9 mouse cellular contexts compared by ENCODE assay signal in genomic region chr16:78563093-78563971, GRCm38 (mm10). TPM values are rescaled to one million over a fixed set of nuclear protein-coding genes. Genes with fewer than 3 reads are reported as not detected.
A peak's percentile ranks its signal among the peaks of the same experiment; 100 is the strongest.
DNase-seq lines count a peak whose midpoint lies in the region; ATAC-seq lines count a peak whose summit lies in the region.
"Had no signal": no experiment of that assay in that cellular context is flagged by ENCODE, and none has a peak within 500 bp of the region (broad histone marks: within the 10 kb centered on the region; RNA-seq: fewer than 3 reads in every experiment).

No protein-coding gene starts in this region.

- peak; percentile 72 to 78 for ATAC-seq in hematopoietic stem cell, adult 5-6 weeks (replicated peaks in 1 of 2; ENCODE audit: insufficient read depth in 1 of 2, low FRiP score in 2 of 2, low TSS enrichment in 1 of 2, low read depth in 1 of 2, poor library complexity in 2 of 2, severe bottlenecking in 2 of 2)
- no peak for ATAC-seq in midbrain, embryonic 13.5 days

- no peak overlapping the region for H3K27ac ChIP-seq in midbrain, embryonic 13.5 days
- H3K27ac ChIP-seq: heart, adult 2 months had no signal

- peak; percentile 74 for DNase-seq in heart, adult 11 months
- DNase-seq in heart, postnatal 4 days = no peak
- peak; percentile 46 to 49 for DNase-seq in CD8-positive naive resting alpha-beta T cell, adult 2 months (ENCODE audit: low read depth in 2 of 2, low spot score in 2 of 2)
- DNase-seq in natural killer cell, adult 2 months (ENCODE audit: low spot score in 2 of 2) = peak; percentile 41 to 47
- DNase-seq in spleen, postnatal 4 days (ENCODE audit: low spot score in 2 of 2) = no peak
- no peak for DNase-seq in kidney, postnatal 36 days

- 93% methylated on average over 15 of the region's 15 CpGs for WGBS in midbrain, embryonic 13.5 days

- H3K4me3 ChIP-seq in midbrain, embryonic 13.5 days (replicated peaks) = no peak overlapping the region
- H3K4me3 ChIP-seq: heart, adult 2 months had no signal

- H3K27me3 ChIP-seq in midbrain, embryonic 13.5 days = no peaks in the 10 kb centered on the region

- H3K36me3 ChIP-seq in midbrain, embryonic 13.5 days = peaks cover 59% of the 10 kb centered on the region

- no peak overlapping the region for H3K4me2 ChIP-seq in midbrain, embryonic 13.5 days (replicated peaks)

- no peak overlapping the region for H3K9ac ChIP-seq in midbrain, embryonic 13.5 days (replicated peaks)

- H3K9me3 ChIP-seq in midbrain, embryonic 13.5 days = no peaks in the 10 kb centered on the region

- no peaks in the 10 kb centered on the region for H3K4me1 ChIP-seq in midbrain, embryonic 13.5 days (replicated peaks)

RNA-seq across cellular contexts. Expression of gene D16Ertd472e, which starts 13.2 kb away (rescaled TPM):
- total RNA-seq in heart, postnatal 4 days (2021) = 1 to 10 TPM; 7.8 to 8.0 TPM
- total RNA-seq in hematopoietic stem cell, adult 5-6 weeks (2017) = 57.2 and 58.0 TPM in 2 replicates
- polyA plus RNA-seq in midbrain, embryonic 13.5 days (2015; fragmentation: Nextera tagmentation; extraction: Ambion mirVana) = 10.2 and 10.6 TPM in 2 replicates

Comparison
In these comparisons a context has a peak if more than half of its experiments do, and no peak if none do; other contexts are left out.
1. DNase-seq: peak in heart, adult 11 months (single experiment), CD8-positive naive resting alpha-beta T cell, adult 2 months (2 of 2) and natural killer cell, adult 2 months (2 of 2); none in heart, postnatal 4 days (single experiment), spleen, postnatal 4 days (0 of 2) and kidney, postnatal 36 days (0 of 2).